Mouse (Mus musculus) monocyte, adult 2 months (primary cell): ENCODE measurements at regions not wholly inside any gene's neighbourhood (a gene's known extent, or its start where the extent isn't known, plus 50 kb on each side); places are given as distances from the start of the nearest gene placed in this dataset.
A peak's percentile ranks its signal among the peaks of the same experiment; 100 is the strongest.
"Not testable (repeated sequence)": the region's sequence is repeated elsewhere in the genome, so short reads cannot be mapped to it uniquely, and the experiment has no call there.

Experiments used
- DNase-seq, 2 experiments: peaks; one replicate each; pipeline ENCODE4 v3.0.0; 2022; ENCODE audit warnings: low spot score in 2 of 2, low read depth in 1 of 2

DNA sequence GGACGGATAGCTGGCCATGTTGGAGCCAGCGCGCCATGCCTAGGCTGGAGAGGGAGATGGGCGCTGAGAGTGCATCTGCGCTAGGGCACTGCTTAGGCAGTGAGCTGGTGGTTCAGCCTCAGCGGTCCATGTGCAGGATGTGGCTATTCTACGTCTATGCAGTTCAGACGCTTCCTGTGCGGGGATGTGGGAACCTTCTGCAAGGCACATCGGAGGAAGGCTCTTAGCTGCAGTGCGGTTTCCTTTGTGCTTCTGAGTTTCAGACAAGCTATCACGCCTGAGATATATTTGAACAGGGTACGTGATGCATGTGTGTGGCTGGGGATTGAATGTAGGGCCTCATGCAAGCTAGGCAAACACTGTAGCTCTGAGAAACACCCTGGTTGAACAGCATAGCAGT, 54.4 kb upstream of the Lrpprc start:
- no peak for DNase-seq

DNA sequence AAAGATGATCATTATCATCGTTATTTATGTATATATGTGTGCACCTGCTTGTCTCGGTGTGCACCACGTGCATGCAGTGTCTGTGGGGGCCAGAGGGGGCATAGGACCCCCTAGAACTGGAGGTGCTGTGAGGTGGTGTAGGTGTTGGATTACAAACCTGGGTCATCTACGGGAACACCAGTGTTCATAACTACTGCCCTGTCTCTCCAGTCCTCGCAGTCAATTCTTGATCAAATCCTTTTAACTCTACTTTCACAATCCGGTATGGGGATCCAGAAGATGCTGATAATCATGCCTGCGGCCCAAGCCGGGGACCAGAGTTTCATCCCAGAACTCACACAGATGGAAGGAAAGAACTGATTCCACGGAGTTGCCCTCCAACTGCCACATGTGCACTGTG, 55.6 kb upstream of the Lrpprc start:
- no peak for DNase-seq

DNA sequence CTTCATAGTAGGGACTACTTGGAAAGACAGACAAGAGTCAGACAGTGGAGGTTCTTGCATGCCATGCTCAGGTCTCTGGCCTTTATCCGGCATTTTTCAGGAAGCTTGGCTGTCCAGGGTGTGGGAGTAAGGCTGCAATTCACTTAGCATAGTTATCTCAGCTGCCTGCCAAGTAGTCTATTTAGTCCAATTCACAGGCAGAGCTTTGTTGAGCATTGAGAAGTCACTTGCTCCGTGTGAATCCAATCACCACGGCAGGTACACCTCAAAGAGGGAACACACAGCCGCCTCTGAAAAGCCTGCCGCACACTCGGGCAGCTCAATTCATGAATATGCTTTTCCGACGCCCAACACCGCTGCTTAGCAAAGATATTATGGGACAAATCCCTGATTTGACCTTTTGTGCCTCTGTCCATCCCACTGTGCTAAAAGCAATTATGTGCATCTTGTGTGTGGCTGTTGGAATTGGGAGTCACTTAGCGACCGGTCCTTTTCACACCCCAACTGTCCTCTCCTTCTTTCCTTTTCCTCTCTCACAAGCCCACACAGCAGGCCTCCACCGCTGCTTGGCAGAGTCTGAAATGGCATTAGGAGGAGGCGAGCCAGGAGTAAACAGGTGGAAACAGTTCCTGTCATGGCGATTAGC, 57.9 kb upstream of the Lrpprc start:
- no peak for DNase-seq

DNA sequence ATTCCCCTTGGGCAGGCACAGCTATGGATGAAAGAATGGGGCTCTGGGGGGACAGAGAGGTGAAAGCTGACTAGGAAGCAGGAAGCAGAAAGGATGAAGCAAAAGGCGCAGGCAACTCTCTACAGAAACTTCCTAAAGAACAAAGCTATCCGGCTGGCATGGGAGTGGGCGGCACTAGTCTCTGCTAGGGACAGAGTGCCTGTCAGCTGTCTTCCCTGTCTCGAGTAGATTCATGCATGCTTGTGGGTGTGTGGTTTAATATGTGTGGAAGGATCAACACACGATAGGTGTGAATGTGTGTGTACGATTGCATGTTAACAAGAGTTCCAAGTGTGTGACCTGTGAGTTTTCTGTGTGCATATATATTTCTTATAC, 58.4 kb upstream of the Lrpprc start:
- DNase-seq: no peak

DNA sequence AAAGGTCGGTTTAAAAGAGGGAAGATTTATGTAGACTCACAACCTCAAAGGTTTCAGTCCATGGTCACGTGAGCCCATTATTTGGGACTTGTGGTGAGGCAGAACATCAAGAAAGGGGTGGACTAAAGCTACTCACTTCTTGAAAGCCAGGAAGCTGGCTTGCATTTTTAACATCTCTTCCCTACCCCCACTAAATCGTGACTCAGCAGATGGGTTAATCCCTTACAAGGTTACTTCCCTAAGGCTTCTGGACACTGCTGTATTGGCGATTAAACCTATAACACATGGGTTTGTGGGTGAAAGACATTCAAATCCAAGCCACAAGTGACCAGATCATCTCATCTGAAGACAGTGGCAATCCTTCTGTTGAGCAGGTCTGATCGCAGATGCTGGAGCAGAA, 59.9 kb upstream of the Lrpprc start:
- no peak for DNase-seq

DNA sequence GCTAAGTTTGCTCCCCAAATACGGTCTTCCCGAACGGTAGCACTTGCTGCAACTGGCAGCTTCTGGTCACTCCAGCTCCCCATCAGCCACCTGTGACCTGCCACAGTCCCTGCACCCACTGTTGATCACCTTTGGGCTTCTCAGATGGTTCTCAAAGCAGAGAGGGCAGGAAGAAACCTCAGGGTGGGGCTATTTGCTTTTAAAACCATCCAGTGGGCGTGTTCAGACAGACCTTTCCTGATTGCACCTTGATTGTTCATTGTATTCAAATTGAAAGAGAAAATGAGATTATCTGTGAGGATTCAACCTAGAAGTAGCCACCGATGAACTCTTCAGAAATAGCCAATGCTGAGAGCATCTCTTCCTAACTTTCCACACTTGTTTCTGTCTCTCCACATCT, 60.3 kb upstream of the Lrpprc start:
- no peak for DNase-seq

DNA sequence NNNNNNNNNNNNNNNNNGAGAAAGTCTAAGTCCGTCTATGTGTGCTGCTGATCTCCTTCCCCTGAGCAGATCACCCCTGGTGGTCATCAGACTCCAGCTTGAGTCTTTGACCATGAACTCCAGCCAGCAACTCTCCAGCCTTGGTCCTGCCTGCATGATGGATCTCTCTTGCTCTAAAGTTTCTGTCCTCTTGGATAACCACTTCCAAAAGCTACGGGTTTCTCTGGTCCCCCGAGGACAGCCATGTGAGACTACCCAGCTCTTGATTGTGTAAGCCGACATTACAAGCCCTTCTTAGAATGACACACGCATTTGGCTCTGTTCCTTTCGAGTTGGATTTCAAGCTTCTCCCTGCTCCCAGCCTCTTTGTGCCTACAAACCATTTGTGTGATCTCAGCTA, 66.4 kb upstream of the Lrpprc start:
- no peak for DNase-seq

DNA sequence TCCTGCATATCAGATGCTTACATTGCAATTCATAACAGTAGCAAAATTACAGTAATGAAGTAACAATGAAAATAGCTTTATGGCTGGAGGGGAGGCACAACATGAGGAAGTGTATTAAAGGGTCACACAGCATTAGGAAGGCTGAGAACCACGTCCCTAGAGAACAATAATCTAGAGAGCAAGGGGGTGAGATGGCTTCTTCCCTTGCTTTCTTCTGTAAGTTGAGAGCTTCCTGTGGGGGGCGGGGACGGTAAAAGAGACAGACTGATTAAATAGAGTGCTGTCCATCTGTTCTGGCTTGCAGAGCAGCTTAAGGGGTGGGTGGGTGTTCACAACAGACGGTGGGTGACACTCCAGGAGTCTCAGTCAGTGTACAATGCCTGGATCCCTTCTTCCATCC, 68.2 kb upstream of the Lrpprc start:
- DNase-seq: no peak

DNA sequence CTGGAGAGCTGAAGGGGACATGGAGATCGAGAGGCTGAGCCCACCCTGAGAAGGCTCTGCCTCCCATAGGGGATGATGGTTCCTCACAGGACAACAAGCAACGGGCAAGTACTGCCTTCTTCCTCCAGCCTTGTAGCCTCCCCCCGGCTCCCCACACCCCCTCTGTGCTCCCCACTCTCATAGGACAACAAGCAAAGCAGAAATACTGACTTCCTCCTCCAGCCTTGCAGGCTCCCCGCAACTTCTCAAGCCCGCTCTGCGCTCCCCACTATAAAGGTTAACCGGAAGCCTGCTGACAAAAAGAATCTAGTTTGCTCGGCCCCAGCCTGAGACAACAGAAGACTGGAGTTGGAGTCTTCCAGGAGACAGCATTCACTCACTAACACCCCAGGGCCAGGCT, 69.3 kb upstream of the Lrpprc start:
- peak in 1 of 2 experiments; percentile 32 for DNase-seq

DNA sequence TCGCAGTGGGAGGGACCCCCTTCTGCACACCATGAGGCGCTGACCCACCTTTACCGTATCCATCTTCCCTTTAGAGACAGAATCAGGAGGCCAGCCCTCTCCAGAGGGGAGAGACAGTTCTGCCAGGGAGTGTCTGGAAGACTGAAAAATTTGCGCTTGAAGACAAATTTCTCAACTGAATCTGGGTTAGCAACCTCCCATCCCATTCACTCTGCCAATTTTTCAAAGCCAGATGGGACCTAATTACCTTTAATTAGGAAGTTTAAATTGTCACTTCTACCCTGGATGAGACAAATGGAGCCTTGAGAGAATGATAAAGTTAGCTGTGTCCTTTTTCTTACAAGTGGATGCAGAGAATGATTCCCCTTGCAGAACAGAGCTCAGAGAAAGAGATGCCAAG, 70.2 kb upstream of the Lrpprc start:
- no peak for DNase-seq

DNA sequence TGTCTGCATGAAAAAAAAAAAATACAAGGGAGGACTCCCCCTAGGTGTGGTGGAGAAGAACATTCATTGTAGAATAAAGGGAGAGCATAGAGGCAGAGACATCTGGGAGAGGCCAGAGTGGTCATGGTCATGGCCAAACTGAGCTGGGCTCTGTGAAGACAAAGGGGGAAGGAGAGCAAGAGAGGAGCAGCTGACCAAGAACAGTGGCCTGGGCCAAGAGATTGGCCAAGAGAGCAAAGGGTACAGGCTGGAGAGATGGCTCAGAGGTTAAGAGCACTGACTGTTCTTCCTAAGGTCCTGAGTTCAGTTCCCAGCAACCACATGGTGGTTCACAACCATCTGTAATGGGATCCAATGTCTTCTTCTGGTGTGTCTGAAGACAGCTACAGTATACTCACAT, 73.6 kb upstream of the Lrpprc start:
- DNase-seq: not testable (repeated sequence)

DNA sequence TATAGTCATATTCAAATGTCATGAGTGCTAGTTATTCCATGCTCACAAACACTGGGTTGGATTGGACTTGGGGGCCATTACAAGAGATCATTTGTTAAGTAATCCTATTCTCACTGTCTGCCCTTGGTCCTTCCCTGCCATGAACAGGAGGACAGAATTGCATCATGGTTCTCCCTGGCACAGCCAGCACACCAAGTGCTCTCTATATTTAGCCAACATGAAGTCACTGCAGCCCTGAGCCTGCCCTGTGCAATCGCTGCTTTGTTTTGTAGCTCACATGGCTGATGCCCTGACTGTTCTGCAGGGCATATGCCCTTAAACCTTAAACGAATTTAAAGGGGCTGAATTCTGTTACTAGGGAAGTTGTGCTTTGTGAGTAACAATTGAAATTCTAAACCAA, 74.6 kb upstream of the Lrpprc start:
- DNase-seq: no peak

DNA sequence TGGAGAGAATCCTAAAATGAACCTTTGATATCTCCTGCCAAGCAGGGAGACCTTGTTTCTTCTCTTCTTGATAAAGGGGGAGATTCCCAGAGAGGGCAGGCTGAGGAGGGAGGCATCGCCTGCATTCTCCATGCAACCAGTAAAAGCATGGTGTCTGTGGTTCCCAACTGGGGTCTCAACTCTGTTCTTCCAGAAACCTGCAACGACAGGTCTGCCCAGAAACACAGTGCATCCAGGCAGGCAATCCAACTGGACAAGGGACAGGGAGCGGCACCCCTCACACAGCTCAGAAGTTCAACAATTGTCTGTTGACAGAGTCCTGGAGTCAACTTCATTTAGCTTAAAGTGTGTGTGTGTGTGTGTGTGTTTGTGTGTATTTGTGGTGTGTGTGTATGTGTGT, 75.0 kb upstream of the Lrpprc start:
- no peak for DNase-seq

DNA sequence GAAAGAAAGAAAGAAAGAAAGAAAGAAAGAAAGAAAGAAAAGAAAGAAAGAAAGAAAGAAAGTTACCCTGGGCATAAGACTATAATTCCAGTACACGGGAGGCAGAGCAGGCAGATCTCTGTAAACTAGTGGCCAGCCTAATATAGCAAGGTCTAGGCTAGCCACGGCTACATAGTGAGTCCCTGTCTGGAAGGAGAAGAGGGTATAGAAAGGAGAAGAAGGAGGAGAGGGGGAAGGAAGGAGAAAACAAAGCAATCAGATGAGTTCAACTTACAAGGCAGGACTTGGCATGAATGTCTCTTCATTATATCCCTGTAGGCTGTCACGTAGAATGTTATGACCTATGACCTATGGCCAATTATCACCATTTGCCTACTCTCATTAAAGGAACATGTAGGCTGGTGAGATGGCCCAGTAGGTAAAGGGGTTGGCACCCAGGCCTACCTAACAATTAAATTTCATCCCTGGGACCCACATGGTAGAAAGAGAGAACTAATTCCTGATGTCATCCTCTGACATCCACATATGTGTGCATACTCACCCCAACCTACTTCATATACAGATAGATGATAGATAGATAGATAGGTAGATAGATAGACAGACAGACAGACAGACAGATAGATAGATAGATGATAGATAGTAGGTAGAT, 78.6 kb upstream of the Lrpprc start:
- DNase-seq: no peak

DNA sequence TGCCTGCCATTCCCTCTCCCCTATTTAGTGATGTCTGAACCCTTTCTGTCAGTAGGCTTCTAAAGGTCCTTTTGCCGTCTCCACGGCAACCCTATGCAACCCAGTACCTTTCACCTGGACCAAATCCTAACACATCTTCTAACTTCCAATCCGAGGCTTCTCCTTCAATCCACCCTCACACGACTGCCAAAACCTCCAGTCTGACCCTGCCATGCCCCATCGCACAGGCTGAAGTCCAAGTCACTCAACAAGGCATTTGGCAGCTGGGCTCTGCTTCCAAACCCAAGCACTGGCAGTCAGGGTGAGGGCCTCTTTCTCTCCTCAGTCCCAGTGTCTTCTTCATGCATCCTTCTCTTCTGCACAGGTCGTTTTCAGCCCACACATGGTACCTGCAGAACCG, 83.0 kb upstream of the Lrpprc start:
- no peak for DNase-seq

DNA sequence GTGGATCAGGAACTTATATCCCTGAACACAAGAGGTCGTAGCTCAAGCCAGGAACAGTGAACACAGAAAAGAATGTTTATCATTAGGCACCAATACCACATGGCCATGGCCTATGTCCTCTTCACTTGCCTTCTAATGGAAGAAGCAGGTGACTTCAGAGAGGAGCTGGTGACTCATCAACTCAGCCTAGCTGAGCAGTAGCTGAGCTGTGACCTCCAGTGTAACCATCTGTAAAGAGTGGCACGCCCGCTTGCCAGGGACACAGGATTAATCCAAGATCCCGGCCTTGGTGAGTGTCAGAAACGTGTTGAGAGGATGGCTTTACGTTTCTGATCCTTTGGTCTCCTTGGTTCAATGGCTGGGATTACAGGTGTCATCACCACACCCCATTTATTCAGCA, 82.0 kb upstream of the Ppm1b start:
- no peak for DNase-seq

DNA sequence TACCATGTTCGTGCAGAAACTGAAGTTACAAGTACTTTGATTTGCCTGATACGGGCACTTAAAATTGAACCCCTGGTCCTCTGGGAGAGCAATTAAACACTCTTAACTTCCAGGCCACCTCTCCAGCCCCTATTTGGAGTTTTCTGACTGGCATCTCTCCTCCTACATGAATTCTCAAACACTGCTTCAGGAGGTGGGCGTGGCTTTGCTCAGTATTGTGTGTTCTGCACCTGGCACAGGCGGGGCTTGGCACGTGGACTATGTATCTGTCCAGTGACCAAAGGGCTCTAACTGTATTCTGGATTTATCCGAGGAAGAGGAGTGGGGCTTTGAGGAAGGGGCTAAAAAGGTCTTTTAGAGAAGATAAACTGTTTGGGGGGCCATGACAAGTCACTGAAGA, 81.5 kb upstream of the Ppm1b start:
- DNase-seq: no peak

DNA sequence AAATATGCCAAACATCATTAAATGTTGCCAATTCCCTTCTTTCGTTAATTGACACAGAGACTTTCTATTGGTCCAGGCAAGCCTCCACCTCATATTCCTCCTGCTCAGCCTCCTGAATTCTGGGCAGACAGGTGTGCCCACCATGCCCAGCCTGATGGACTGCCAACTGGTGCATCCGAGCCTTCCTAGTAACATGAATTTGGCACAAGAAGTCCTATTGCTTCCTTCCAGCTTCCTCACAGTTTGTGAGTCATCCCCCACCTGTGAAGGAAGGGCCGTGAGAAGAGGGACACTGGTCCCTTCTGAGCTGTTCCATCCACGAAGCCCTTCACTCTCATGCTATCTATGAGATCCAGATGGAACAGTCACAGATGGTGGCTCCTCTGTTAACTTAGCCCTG, 80.5 kb upstream of the Ppm1b start:
- no peak for DNase-seq

DNA sequence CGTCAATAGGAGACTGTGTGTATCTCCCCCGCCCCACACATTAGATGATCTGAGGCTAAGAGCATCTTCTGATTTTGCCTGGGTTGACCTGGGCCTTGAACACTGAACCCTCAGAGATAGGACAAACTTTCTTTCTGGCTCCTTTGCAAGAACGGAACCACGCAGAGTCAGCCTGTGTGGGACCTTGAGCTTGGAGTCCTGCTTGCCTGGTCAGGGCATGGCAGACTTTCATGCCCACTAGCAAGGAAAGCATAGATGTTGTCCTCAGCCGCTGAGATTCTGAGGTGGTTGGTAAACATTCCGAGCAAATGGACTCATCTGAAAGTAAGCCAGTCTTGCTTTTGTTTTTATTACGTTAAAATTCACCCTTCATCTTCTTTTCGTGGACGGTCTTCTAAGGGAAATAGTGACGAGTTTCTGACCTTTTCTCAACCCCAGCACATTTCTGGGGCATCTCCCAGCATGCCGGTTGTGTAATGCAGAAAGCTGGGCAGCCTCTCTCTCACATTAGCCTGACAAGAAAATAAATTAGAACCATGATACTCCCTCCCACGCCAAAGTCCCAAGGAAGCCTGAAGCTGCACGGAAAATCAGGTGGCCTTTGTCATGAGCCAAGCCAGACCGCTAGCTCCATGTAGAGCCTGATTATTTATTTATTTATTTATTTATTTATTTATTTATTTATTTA, 79.2 kb upstream of the Ppm1b start:
- DNase-seq: no peak

DNA sequence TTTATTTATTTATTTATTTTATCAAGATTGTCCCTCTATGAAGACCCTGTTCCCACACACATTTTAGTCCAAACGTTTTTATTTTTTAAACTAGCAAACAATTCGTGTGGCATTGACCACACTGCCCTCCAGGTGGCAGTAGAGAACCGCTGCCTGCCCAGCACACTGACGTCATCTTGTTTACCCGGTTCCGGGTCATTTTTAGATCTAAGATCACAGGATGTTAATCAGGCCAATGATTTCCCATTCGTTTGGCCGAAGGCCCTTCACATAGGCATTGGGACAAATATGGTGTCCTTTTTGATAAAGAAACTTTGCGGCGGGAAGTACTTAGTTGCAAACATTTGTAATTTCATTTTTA, 78.7 kb upstream of the Ppm1b start:
- DNase-seq: peak; percentile 26 to 65

DNA sequence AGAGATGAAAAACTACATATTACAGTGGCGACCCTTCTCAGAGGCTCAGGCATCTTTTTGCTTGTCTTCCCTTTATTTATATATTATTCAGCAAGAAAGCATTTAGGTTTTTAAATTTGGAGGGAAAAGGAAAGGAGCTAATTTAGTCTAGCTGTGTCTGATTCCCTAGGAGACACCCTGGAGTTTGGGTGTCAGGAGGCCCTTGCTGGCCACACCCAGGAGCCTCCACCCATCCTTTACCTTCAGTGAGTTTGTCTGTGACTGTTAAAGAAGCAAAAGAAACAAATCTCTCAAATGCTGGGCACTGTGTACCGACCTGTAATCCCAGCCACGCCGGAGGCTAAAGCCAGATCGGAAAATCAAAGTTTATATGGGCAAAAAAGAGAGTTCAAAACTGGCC, 78.2 kb upstream of the Ppm1b start:
- no peak for DNase-seq

DNA sequence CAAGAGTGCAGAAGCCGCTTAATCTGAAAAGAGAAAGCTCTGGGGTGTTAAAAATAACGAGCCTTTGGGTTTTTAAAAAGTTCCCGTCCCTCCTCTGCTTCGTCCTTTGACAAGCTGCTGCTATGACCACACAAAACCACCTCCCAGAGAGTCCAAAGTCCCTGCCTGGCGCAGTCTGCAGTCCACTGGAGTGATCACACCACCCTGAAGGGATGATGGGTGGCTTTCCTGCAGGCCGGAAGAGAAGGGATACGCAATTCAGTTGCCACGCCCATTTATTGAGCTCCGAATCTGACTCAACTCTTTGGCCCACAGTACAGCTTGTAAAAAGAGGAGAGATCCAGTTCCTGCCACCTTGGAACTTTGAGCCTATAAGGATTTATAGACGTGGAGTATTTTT, 77.4 kb upstream of the Ppm1b start:
- DNase-seq: no peak

DNA sequence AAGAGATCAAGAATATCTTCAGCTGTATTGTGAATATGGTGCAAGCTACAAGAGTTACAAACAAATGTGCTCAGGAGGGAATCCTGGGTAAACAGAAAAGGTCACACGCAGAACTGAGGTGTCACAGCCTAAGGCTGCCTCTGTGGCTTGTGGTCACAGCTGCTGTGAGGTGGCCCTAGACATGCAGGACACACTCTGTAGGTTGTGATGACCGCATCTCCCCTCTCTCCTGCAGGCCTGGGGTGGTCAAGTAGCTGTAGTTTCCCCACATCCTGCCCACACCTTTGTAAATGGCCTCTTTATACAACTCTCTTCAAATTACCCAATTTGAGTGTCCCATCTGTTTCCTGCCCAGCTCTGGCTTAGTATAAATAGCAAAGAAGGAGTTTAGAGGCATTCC, 75.6 kb upstream of the Ppm1b start:
- no peak for DNase-seq
